Mouse (Mus musculus): Measurements from ENCODE around the gene Phlda3. TPM values are rescaled to one million over a fixed set of nuclear protein-coding genes. Genes with fewer than 3 reads are reported as not detected.
A peak's percentile ranks its signal among the peaks of the same experiment; 100 is the strongest.

Phlda3 gene
- polyA plus RNA-seq, 1 experiment from 2014 or later: 20.7 TPM

GRCm38 (mm10) chr1:135746248-135746647 lies 19.7 kb upstream of the Phlda3 start:
- Histone ChIP-seq H3K27ac (replicated peaks; ENCODE audit: low read depth, low read length) (no peak overlapping the region), H3K4me3 (replicated peaks; ENCODE audit: low read depth, low read length) (no peak overlapping the region), H3K9me3 (ENCODE audit: control insufficient read depth, low read length) (no peaks in the 10 kb centered on the region), H3K9ac (replicated peaks; ENCODE audit: low read length) (no peak overlapping the region), H3K27me3 (ENCODE audit: control insufficient read depth, insufficient read depth, low read length) (no peaks in the 10 kb centered on the region), H3K36me3 (ENCODE audit: control insufficient read depth, insufficient read depth, low read length) (no peaks in the 10 kb centered on the region), H3K4me2 (ENCODE audit: low read length) (no peak overlapping the region), H3K4me1 (ENCODE audit: control insufficient read depth, insufficient read depth, low read length) (no peaks in the 10 kb centered on the region)
- 88% methylated on average over 4 of the region's 4 CpGs for WGBS
- DNase-seq: no peak
- no peak for ATAC-seq (ENCODE audit: low FRiP score, low TSS enrichment)

GRCm38 (mm10) chr1:135752737-135753348 lies 13.1 kb upstream of the Phlda3 start:
- Histone ChIP-seq H3K27ac (replicated peaks; ENCODE audit: low read depth, low read length) (no peak overlapping the region), H3K4me1 (ENCODE audit: control insufficient read depth, insufficient read depth, low read length) (no peaks in the 10 kb centered on the region), H3K4me3 (replicated peaks; ENCODE audit: low read depth, low read length) (no peak overlapping the region), H3K9me3 (ENCODE audit: control insufficient read depth, low read length) (no peaks in the 10 kb centered on the region), H3K27me3 (ENCODE audit: control insufficient read depth, insufficient read depth, low read length) (no peaks in the 10 kb centered on the region), H3K9ac (replicated peaks; ENCODE audit: low read length) (no peak overlapping the region), H3K4me2 (ENCODE audit: low read length) (no peak overlapping the region), H3K36me3 (ENCODE audit: control insufficient read depth, insufficient read depth, low read length) (no peaks in the 10 kb centered on the region)
- WGBS: 13% methylated on average over 10 of the region's 10 CpGs
- DNase-seq (peak; percentile 96), ATAC-seq (ENCODE audit: low FRiP score, low TSS enrichment) (peak; percentile 96)

GRCm38 (mm10) chr1:135755287-135755686 lies 10.6 kb upstream of the Phlda3 start:
- Histone ChIP-seq H3K27me3 (ENCODE audit: control insufficient read depth, insufficient read depth, low read length) (no peaks in the 10 kb centered on the region), H3K4me1 (ENCODE audit: control insufficient read depth, insufficient read depth, low read length) (no peaks in the 10 kb centered on the region), H3K9me3 (ENCODE audit: control insufficient read depth, low read length) (no peaks in the 10 kb centered on the region), H3K4me3 (replicated peaks; ENCODE audit: low read depth, low read length) (no peak overlapping the region), H3K36me3 (ENCODE audit: control insufficient read depth, insufficient read depth, low read length) (no peaks in the 10 kb centered on the region), H3K9ac (replicated peaks; ENCODE audit: low read length) (no peak overlapping the region), H3K27ac (replicated peaks; ENCODE audit: low read depth, low read length) (no peak overlapping the region), H3K4me2 (ENCODE audit: low read length) (no peak overlapping the region)
- 73% methylated on average over 9 of the region's 9 CpGs for WGBS
- ATAC-seq (ENCODE audit: low FRiP score, low TSS enrichment) (no peak), DNase-seq (no peak)

GRCm38 (mm10) chr1:135755913-135756312 lies 10.0 kb upstream of the Phlda3 start:
- Histone ChIP-seq H3K4me1 (ENCODE audit: control insufficient read depth, insufficient read depth, low read length) (no peaks in the 10 kb centered on the region), H3K36me3 (ENCODE audit: control insufficient read depth, insufficient read depth, low read length) (no peaks in the 10 kb centered on the region), H3K4me3 (replicated peaks; ENCODE audit: low read depth, low read length) (no peak overlapping the region), H3K27me3 (ENCODE audit: control insufficient read depth, insufficient read depth, low read length) (no peaks in the 10 kb centered on the region), H3K27ac (replicated peaks; ENCODE audit: low read depth, low read length) (no peak overlapping the region), H3K9me3 (ENCODE audit: control insufficient read depth, low read length) (no peaks in the 10 kb centered on the region), H3K4me2 (ENCODE audit: low read length) (no peak overlapping the region), H3K9ac (replicated peaks; ENCODE audit: low read length) (no peak overlapping the region)
- ATAC-seq (ENCODE audit: low FRiP score, low TSS enrichment) (no peak), DNase-seq (no peak)
- WGBS: 89% methylated on average over 3 of the region's 3 CpGs

- ATAC-seq (ENCODE audit: low FRiP score, low TSS enrichment) (no peak), DNase-seq (no peak)
- H3K27ac ChIP-seq (replicated peaks; ENCODE audit: low read depth, low read length): no peak overlapping the region
- H3K4me2 ChIP-seq (ENCODE audit: low read length): no peak overlapping the region
- H3K4me3 ChIP-seq (replicated peaks; ENCODE audit: low read depth, low read length): no peak overlapping the region
- whole genome bisulfite sequencing: 74% methylated on average over 8 of the region's 8 CpGs
- no peaks in the 10 kb centered on the region for H3K36me3 ChIP-seq (ENCODE audit: control insufficient read depth, insufficient read depth, low read length)
- no peak overlapping the region for H3K9ac ChIP-seq (replicated peaks; ENCODE audit: low read length)
- H3K27me3 ChIP-seq (ENCODE audit: control insufficient read depth, insufficient read depth, low read length): no peaks in the 10 kb centered on the region
- no peaks in the 10 kb centered on the region for H3K9me3 ChIP-seq (ENCODE audit: control insufficient read depth, low read length)
- no peaks in the 10 kb centered on the region for H3K4me1 ChIP-seq (ENCODE audit: control insufficient read depth, insufficient read depth, low read length)
Observed at GRCm38 (mm10) chr1:135757287-135757686, 8.6 kb upstream of the Phlda3 start.

- Histone ChIP-seq H3K9me3 (ENCODE audit: control insufficient read depth, low read length) (no peaks in the 10 kb centered on the region), H3K4me1 (ENCODE audit: control insufficient read depth, insufficient read depth, low read length) (no peaks in the 10 kb centered on the region), H3K27ac (replicated peaks; ENCODE audit: low read depth, low read length) (no peak overlapping the region), H3K9ac (replicated peaks; ENCODE audit: low read length) (no peak overlapping the region), H3K4me3 (replicated peaks; ENCODE audit: low read depth, low read length) (no peak overlapping the region), H3K27me3 (ENCODE audit: control insufficient read depth, insufficient read depth, low read length) (no peaks in the 10 kb centered on the region), H3K4me2 (ENCODE audit: low read length) (no peak overlapping the region), H3K36me3 (ENCODE audit: control insufficient read depth, insufficient read depth, low read length) (no peaks in the 10 kb centered on the region)
- 36% methylated on average over 4 of the region's 4 CpGs for WGBS
- DNase-seq (no peak), ATAC-seq (ENCODE audit: low FRiP score, low TSS enrichment) (no peak)
Observed at GRCm38 (mm10) chr1:135759685-135760084, 6.2 kb upstream of the Phlda3 start.

- H3K4me3 ChIP-seq (replicated peaks; ENCODE audit: low read depth, low read length): no peak overlapping the region
- no peak overlapping the region for H3K9ac ChIP-seq (replicated peaks; ENCODE audit: low read length)
- WGBS: 77% methylated on average over 8 of the region's 8 CpGs
- no peak overlapping the region for H3K27ac ChIP-seq (replicated peaks; ENCODE audit: low read depth, low read length)
- no peaks in the 10 kb centered on the region for H3K9me3 ChIP-seq (ENCODE audit: control insufficient read depth, low read length)
- no peaks in the 10 kb centered on the region for H3K4me1 ChIP-seq (ENCODE audit: control insufficient read depth, insufficient read depth, low read length)
- no peak for DNase-seq
- H3K36me3 ChIP-seq (ENCODE audit: control insufficient read depth, insufficient read depth, low read length): no peaks in the 10 kb centered on the region
- no peak for ATAC-seq (ENCODE audit: low FRiP score, low TSS enrichment)
- H3K4me2 ChIP-seq (ENCODE audit: low read length): no peak overlapping the region
- peaks cover 3% of the 10 kb centered on the region; the same call in 1 of the 2 replicates for H3K27me3 ChIP-seq (ENCODE audit: control insufficient read depth, insufficient read depth, low read length)
Observed at GRCm38 (mm10) chr1:135760216-135760615, 5.7 kb upstream of the Phlda3 start.

GRCm38 (mm10) chr1:135761728-135762127 lies 4.2 kb upstream of the Phlda3 start:
- 95% methylated on average over 5 of the region's 5 CpGs for WGBS
- Histone ChIP-seq H3K9ac (replicated peaks; ENCODE audit: low read length) (no peak overlapping the region), H3K36me3 (ENCODE audit: control insufficient read depth, insufficient read depth, low read length) (no peaks in the 10 kb centered on the region), H3K4me3 (replicated peaks; ENCODE audit: low read depth, low read length) (no peak overlapping the region), H3K27ac (replicated peaks; ENCODE audit: low read depth, low read length) (no peak overlapping the region), H3K27me3 (ENCODE audit: control insufficient read depth, insufficient read depth, low read length) (peaks cover 5% of the 10 kb centered on the region; the same call in 1 of the 2 replicates), H3K9me3 (ENCODE audit: control insufficient read depth, low read length) (no peaks in the 10 kb centered on the region), H3K4me1 (ENCODE audit: control insufficient read depth, insufficient read depth, low read length) (peaks cover 4% of the 10 kb centered on the region), H3K4me2 (ENCODE audit: low read length) (no peak overlapping the region)
- ATAC-seq (ENCODE audit: low FRiP score, low TSS enrichment) (no peak), DNase-seq (no peak)

GRCm38 (mm10) chr1:135763503-135764205 lies 2.3 kb upstream of the Phlda3 start:
- WGBS: 83% methylated on average over 9 of the region's 9 CpGs

More at GRCm38 (mm10) chr1:135763503-135764205, 2.3 kb upstream of the Phlda3 start:
- H3K9me3 ChIP-seq (ENCODE audit: control insufficient read depth, low read length): no peaks in the 10 kb centered on the region
- DNase-seq (no peak), ATAC-seq (ENCODE audit: low FRiP score, low TSS enrichment) (no peak)
- no peak overlapping the region for H3K4me3 ChIP-seq (replicated peaks; ENCODE audit: low read depth, low read length)
- no peak overlapping the region for H3K27ac ChIP-seq (replicated peaks; ENCODE audit: low read depth, low read length)
- H3K4me1 ChIP-seq (ENCODE audit: control insufficient read depth, insufficient read depth, low read length): peaks cover 17% of the 10 kb centered on the region
- H3K27me3 ChIP-seq (ENCODE audit: control insufficient read depth, insufficient read depth, low read length): peaks cover 5% of the 10 kb centered on the region; the same call in 1 of the 2 replicates
- no peak overlapping the region for H3K9ac ChIP-seq (replicated peaks; ENCODE audit: low read length)
- no peak overlapping the region for H3K4me2 ChIP-seq (ENCODE audit: low read length)
- H3K36me3 ChIP-seq (ENCODE audit: control insufficient read depth, insufficient read depth, low read length): no peaks in the 10 kb centered on the region

Data from midbrain, embryonic 14.5 days (tissue).